Mouse (Mus musculus): ENCODE results near the gene Lag3. TPM values are rescaled to one million over a fixed set of nuclear protein-coding genes. Genes with fewer than 3 reads are reported as not detected.

The Lag3 gene
- polyA plus RNA-seq, 1 experiment from 2014 or later, result 1.4 TPM

GRCm38 (mm10) chr6:124860511-124860910 lies 51.0 kb downstream of the Lag3 start:
- H3K9ac ChIP-seq, result no peak overlapping the region
- no peaks in the 10 kb centered on the region for H3K36me3 ChIP-seq (ENCODE audit: insufficient read depth)
- no peak overlapping the region for H3K27ac ChIP-seq (ENCODE audit: low read depth)
- DNase-seq (no peak), ATAC-seq (ENCODE audit: insufficient read depth) (no peak)
- TF ChIP-seq CTCF (IDR thresholded peaks at IDR 0.05; ENCODE audit: low read depth), result no peak
- no peaks in the 10 kb centered on the region for H3K9me3 ChIP-seq (ENCODE audit: low read depth, low read length)
- 0 out of 2 replicates have a peak, but pooled peaks cover 12% of the 10 kb centered on the region for H3K4me1 ChIP-seq (ENCODE audit: insufficient read depth)
- H3K4me3 ChIP-seq (ENCODE audit: low read depth, low read length), result no peak overlapping the region
- peaks cover 33% of the 10 kb centered on the region; the same call in 1 of the 2 replicates for H3K27me3 ChIP-seq (ENCODE audit: insufficient read depth, low read length)
- H3K4me2 ChIP-seq, result no peak overlapping the region
- 79% methylated on average over 9 of the region's 9 CpGs for WGBS

GRCm38 (mm10) chr6:124859725-124860124 lies 51.8 kb downstream of the Lag3 start:
- Histone ChIP-seq H3K9me3 (ENCODE audit: low read depth, low read length) (no peaks in the 10 kb centered on the region), H3K27ac (ENCODE audit: low read depth) (no peak overlapping the region), H3K4me2 (peak overlapping the region; percentile 10; the same call in 1 of the 2 replicates), H3K4me1 (ENCODE audit: insufficient read depth) (0 out of 2 replicates have a peak, but pooled peaks cover 12% of the 10 kb centered on the region), H3K4me3 (ENCODE audit: low read depth, low read length) (no peak overlapping the region), H3K27me3 (ENCODE audit: insufficient read depth, low read length) (peaks cover 30% of the 10 kb centered on the region; the same call in 1 of the 2 replicates), H3K9ac (0 out of 2 replicates have a peak overlapping the region, but pooled peaks have one; percentile 2), H3K36me3 (ENCODE audit: insufficient read depth) (no peaks in the 10 kb centered on the region)
- ATAC-seq (ENCODE audit: insufficient read depth) (peak; percentile 8; the same call in 1 of the 2 replicates), DNase-seq (peak; percentile 94)
- WGBS, result 6% methylated on average over 12 of the region's 12 CpGs
- TF ChIP-seq CTCF (IDR thresholded peaks at IDR 0.05; ENCODE audit: low read depth), result peak; percentile 95

DNA sequence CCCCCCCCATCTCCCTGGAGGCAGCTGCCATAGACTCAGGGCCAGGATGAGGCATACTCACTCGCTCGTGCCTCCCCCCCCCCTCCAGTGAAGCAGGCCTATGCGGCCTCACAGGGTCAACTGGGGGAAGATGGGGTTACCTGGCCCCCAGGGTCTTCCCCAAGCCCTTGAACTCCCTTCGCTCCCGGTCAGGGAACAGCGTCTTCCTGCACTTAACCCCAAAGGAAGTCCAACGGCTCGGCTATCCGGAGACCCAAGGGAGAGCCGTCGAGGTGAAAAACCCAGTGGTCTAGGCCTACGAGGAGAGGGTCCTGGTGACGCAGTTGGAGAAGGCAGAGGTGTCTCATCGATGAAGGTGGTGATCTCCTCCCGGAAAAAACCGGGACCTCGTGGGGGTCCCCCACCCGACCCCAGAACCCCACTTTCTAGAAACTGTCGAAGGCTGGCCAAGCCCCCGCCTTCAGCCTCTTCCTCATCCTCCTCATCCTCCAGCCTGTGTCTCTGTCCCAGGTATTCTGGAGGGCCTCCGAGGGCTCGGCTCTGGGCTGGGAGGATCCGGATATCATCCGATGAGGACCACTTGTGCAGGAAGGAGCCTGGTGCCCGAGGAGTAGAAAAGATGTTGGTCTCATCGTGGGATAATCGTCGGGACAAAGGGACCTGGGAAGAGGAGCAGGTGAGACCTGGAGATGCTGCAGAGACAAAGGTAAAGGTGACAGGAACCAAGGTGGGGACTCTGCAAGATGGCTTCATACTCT lies 52.8 kb downstream of the Lag3 start:
- DNase-seq, result no peak
- Histone ChIP-seq H3K9me3 (ENCODE audit: low read depth, low read length) (no peaks in the 10 kb centered on the region), H3K27ac (ENCODE audit: low read depth) (no peak overlapping the region), H3K4me3 (ENCODE audit: low read depth, low read length) (peak overlapping the region; percentile 77; the same call in 1 of the 2 replicates), H3K36me3 (ENCODE audit: insufficient read depth) (peaks cover 4% of the 10 kb centered on the region), H3K9ac (no peak overlapping the region), H3K4me1 (ENCODE audit: insufficient read depth) (0 out of 2 replicates have a peak, but pooled peaks cover 12% of the 10 kb centered on the region), H3K27me3 (ENCODE audit: insufficient read depth, low read length) (peaks cover 24% of the 10 kb centered on the region; the same call in 1 of the 2 replicates), H3K4me2 (peak overlapping the region; percentile 87)
- 65% methylated on average over 28 of the region's 28 CpGs for WGBS
- TF ChIP-seq CTCF (IDR thresholded peaks at IDR 0.05; ENCODE audit: low read depth), result no peak
- no peak for ATAC-seq (ENCODE audit: insufficient read depth)

DNA sequence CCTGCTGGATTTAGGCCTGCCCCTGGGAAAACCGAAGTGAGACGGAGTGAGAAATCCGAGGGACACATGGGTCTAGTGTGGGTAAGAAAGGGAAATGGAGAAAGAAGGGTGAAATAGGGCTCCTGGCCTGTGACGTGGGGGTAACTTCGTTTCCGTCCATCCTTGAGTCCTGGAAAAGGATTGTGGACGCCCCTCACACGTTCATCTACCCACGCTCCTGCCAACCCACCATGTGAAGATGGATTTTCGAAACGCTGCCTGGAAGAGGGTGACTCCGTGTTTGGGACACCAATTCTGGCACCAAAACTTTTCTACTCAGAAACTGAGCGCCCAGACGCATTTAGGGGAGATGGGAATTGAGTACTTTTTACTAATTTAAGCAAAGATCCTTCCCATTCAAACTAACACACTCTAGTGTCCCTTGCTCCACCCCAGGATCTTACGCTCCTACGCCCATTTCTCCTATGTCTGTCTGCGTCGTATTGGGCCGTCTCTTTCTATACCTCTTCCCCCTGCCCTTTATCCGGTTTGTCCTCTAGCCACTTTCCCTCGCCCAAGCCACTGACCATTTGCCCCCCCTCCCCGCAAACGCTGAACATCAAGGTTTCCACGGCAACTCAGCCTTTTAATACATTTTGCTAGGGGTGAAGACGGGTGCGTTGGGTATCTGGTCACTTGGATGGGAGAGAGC lies 53.5 kb downstream of the Lag3 start:
- Histone ChIP-seq H3K9me3 (ENCODE audit: low read depth, low read length) (no peaks in the 10 kb centered on the region), H3K4me2 (peak overlapping the region; percentile 87), H3K27me3 (ENCODE audit: insufficient read depth, low read length) (peaks cover 19% of the 10 kb centered on the region; the same call in 1 of the 2 replicates), H3K4me3 (ENCODE audit: low read depth, low read length) (peak overlapping the region; percentile 77), H3K9ac (peak overlapping the region; percentile 92), H3K4me1 (ENCODE audit: insufficient read depth) (0 out of 2 replicates have a peak, but pooled peaks cover 9% of the 10 kb centered on the region), H3K27ac (ENCODE audit: low read depth) (peak overlapping the region; percentile 97), H3K36me3 (ENCODE audit: insufficient read depth) (peaks cover 12% of the 10 kb centered on the region)
- DNase-seq (peak; percentile 19), ATAC-seq (ENCODE audit: insufficient read depth) (0 out of 2 replicates have a peak, but pooled peaks have one; percentile 1)
- WGBS, result 19% methylated on average over 26 of the region's 26 CpGs
- no peak for TF ChIP-seq CTCF (IDR thresholded peaks at IDR 0.05; ENCODE audit: low read depth)

- WGBS, result under 1% methylated on average over 82 of the region's 86 CpGs
- H3K9ac ChIP-seq, result peak within 1 kb of the TSS; percentile 92
- H3K4me3 ChIP-seq (ENCODE audit: low read depth, low read length), result peak within 1 kb of the TSS; percentile 77
- H3K36me3 ChIP-seq (ENCODE audit: insufficient read depth), result peaks cover 16% of the 10 kb centered on the region
- 0 out of 2 replicates have a peak, but pooled peaks cover 9% of the 10 kb centered on the region for H3K4me1 ChIP-seq (ENCODE audit: insufficient read depth)
- DNase-seq, result peak; percentile 93
- ATAC-seq (ENCODE audit: insufficient read depth), result peak; percentile 86
- TF ChIP-seq CTCF (IDR thresholded peaks at IDR 0.05; ENCODE audit: low read depth), result peak; percentile 78
- peaks cover 13% of the 10 kb centered on the region; the same call in 1 of the 2 replicates for H3K27me3 ChIP-seq (ENCODE audit: insufficient read depth, low read length)
- peak within 1 kb of the TSS; percentile 97 for H3K27ac ChIP-seq (ENCODE audit: low read depth)
- H3K4me2 ChIP-seq, result peak within 1 kb of the TSS; percentile 87
- no peaks in the 10 kb centered on the region for H3K9me3 ChIP-seq (ENCODE audit: low read depth, low read length)
Observed at GRCm38 (mm10) chr6:124856916-124857839, 54.3 kb downstream of the Lag3 start, which contains the start of gene P3h3. P3h3 (minus strand) TSS chr6:124857752.

- Histone ChIP-seq H3K9me3 (ENCODE audit: low read depth, low read length) (no peaks in the 10 kb centered on the region), H3K4me3 (ENCODE audit: low read depth, low read length) (peak overlapping the region; percentile 77), H3K27me3 (ENCODE audit: insufficient read depth, low read length) (peaks cover 13% of the 10 kb centered on the region; the same call in 1 of the 2 replicates), H3K9ac (peak overlapping the region; percentile 92), H3K36me3 (ENCODE audit: insufficient read depth) (peaks cover 19% of the 10 kb centered on the region), H3K4me1 (ENCODE audit: insufficient read depth) (0 out of 2 replicates have a peak, but pooled peaks cover 9% of the 10 kb centered on the region), H3K27ac (ENCODE audit: low read depth) (peak overlapping the region; percentile 67; the same call in 1 of the 2 replicates), H3K4me2 (peak overlapping the region; percentile 87)
- no peak for TF ChIP-seq CTCF (IDR thresholded peaks at IDR 0.05; ENCODE audit: low read depth)
- ATAC-seq (ENCODE audit: insufficient read depth), result peak; percentile 57
- WGBS, result 9% methylated on average over 14 of the region's 14 CpGs
- peak; percentile 56 for DNase-seq
Observed at GRCm38 (mm10) chr6:124856321-124856720, 55.2 kb downstream of the Lag3 start.
